Mouse (Mus musculus) megakaryocyte-erythroid progenitor cell, adult 5-6 weeks (primary cell): ENCODE results near the gene Osbpl2. TPM values are rescaled to one million over a fixed set of nuclear protein-coding genes. Genes with fewer than 3 reads are reported as not detected.

Source experiments
- ATAC-seq: replicated peaks from 2 replicates; pipeline ENCODE4 v1.8.0; 2016; ENCODE audit warnings: mild to moderate bottlenecking, inconsistent platforms; ENCODE audit not compliant: severe bottlenecking, poor library complexity, low FRiP score, low TSS enrichment
- total RNA-seq, 2 experiments: library from RNA; stranded (forward) in 1 of 2; stranded (reverse) in 1 of 2; fragments of 200-1000, 215-1000 nt in 1 of 2; fragments of >200 nt in 1 of 2; fragmentation: Nextera tagmentation in 1 of 2; gene quantifications; 2 replicates each; pipeline ENCODE4 v1.2.3; 2014 to 2017

Gene Osbpl2
- total RNA-seq, 2 experiments from 2014 or later, result 25.4 to 35.1 TPM

- no peak for ATAC-seq
Observed at GRCm38 (mm10) chr2:180187362-180187761, 68.3 kb downstream of the Osbpl2 start.

- ATAC-seq, result no peak
Observed at GRCm38 (mm10) chr2:180196610-180197322, 77.7 kb downstream of the Osbpl2 start.

- ATAC-seq, result no peak
Observed at GRCm38 (mm10) chr2:180197323-180198037, 78.4 kb downstream of the Osbpl2 start.

- ATAC-seq, result no peak
Observed at GRCm38 (mm10) chr2:180198782-180199181, 79.7 kb downstream of the Osbpl2 start.

GRCm38 (mm10) chr2:180200681-180201080, 81.6 kb downstream of the Osbpl2 start:
- ATAC-seq, result no peak

GRCm38 (mm10) chr2:180201303-180201702, 82.2 kb downstream of the Osbpl2 start:
- no peak for ATAC-seq

- ATAC-seq, result no peak
Observed at GRCm38 (mm10) chr2:180202263-180202662, 83.2 kb downstream of the Osbpl2 start.

- ATAC-seq, result no peak
Observed at GRCm38 (mm10) chr2:180202805-180203204, 83.7 kb downstream of the Osbpl2 start.

- no peak for ATAC-seq
Observed at GRCm38 (mm10) chr2:180204501-180204900, 85.4 kb downstream of the Osbpl2 start.

GRCm38 (mm10) chr2:180205083-180205955, 86.2 kb downstream of the Osbpl2 start:
- no peak for ATAC-seq

- no peak for ATAC-seq
Observed at GRCm38 (mm10) chr2:180205956-180206280, 86.8 kb downstream of the Osbpl2 start.

- peak; percentile 65; the same call in 1 of the 2 replicates for ATAC-seq
Observed at GRCm38 (mm10) chr2:180207840-180208239, 88.7 kb downstream of the Osbpl2 start.

GRCm38 (mm10) chr2:180208976-180209375, 89.9 kb downstream of the Osbpl2 start:
- no peak for ATAC-seq

- no peak for ATAC-seq
Observed at GRCm38 (mm10) chr2:180212255-180212654, 93.1 kb downstream of the Osbpl2 start.

Other genes starting within 250 kb of the Osbpl2 start
- 22.1 and 31.5 TPM in 2 replicates for gene Taf4, start 142.7 kb upstream of the Osbpl2 start, total RNA-seq (2014; fragmentation: Nextera tagmentation)
- 20.1 and 28.4 TPM in 2 replicates for gene Taf4, start 142.7 kb upstream of the Osbpl2 start, total RNA-seq (2017)
- 14.9 and 28.0 TPM in 2 replicates for gene Lsm14b, start 94.3 kb upstream of the Osbpl2 start, total RNA-seq (2014; fragmentation: Nextera tagmentation)
- gene Lsm14b, start 94.3 kb upstream of the Osbpl2 start, total RNA-seq (2017), result 25.1 and 44.2 TPM in 2 replicates
- 333 and 334 TPM in 2 replicates for gene Psma7, start 76.9 kb upstream of the Osbpl2 start, total RNA-seq (2014; fragmentation: Nextera tagmentation)
- 395 and 441 TPM in 2 replicates for gene Psma7, start 76.9 kb upstream of the Osbpl2 start, total RNA-seq (2017)
- 2.2 and 3.4 TPM in 2 replicates for gene Ss18l1, start 76.8 kb upstream of the Osbpl2 start, total RNA-seq (2014; fragmentation: Nextera tagmentation)
- gene Ss18l1, start 76.8 kb upstream of the Osbpl2 start, total RNA-seq (2017), result 2.3 and 4.0 TPM in 2 replicates
- gene Mtg2, start 48.7 kb upstream of the Osbpl2 start, total RNA-seq (2014; fragmentation: Nextera tagmentation), result 14.0 and 20.9 TPM in 2 replicates
- 14.8 and 16.7 TPM in 2 replicates for gene Mtg2, start 48.7 kb upstream of the Osbpl2 start, total RNA-seq (2017)
- gene Hrh3, start 14.8 kb upstream of the Osbpl2 start, total RNA-seq (2014; fragmentation: Nextera tagmentation), result not detected in 2 replicates
- gene Hrh3, start 14.8 kb upstream of the Osbpl2 start, total RNA-seq (2017), result not detected in 2 replicates
- 143 and 144 TPM in 2 replicates for gene Adrm1, start 52.2 kb downstream of the Osbpl2 start, total RNA-seq (2014; fragmentation: Nextera tagmentation)
- 51.7 and 76.2 TPM in 2 replicates for gene Adrm1, start 52.2 kb downstream of the Osbpl2 start, total RNA-seq (2017)
- 0.04 and 0.25 TPM in 2 replicates for gene Lama5, start 106.6 kb downstream of the Osbpl2 start, total RNA-seq (2014; fragmentation: Nextera tagmentation)
- 0.05 TPM in 1 of 2 replicates, not detected in the other for gene Lama5, start 106.6 kb downstream of the Osbpl2 start, total RNA-seq (2017)
- gene Rps21, start 138.1 kb downstream of the Osbpl2 start, total RNA-seq (2014; fragmentation: Nextera tagmentation), result 3,693 and 4,041 TPM in 2 replicates
- gene Rps21, start 138.1 kb downstream of the Osbpl2 start, total RNA-seq (2017), result 2,831 and 3,324 TPM in 2 replicates
- gene Cables2, start 154.2 kb downstream of the Osbpl2 start, total RNA-seq (2014; fragmentation: Nextera tagmentation), result 13.8 and 14.4 TPM in 2 replicates
- gene Cables2, start 154.2 kb downstream of the Osbpl2 start, total RNA-seq (2017), result 7.4 and 20.8 TPM in 2 replicates
- not detected in 2 replicates for gene Rbbp8nl, start 170.6 kb downstream of the Osbpl2 start, total RNA-seq (2014; fragmentation: Nextera tagmentation)
- not detected in 2 replicates for gene Rbbp8nl, start 170.6 kb downstream of the Osbpl2 start, total RNA-seq (2017)
- not detected in 2 replicates for gene Gata5, start 215.4 kb downstream of the Osbpl2 start, total RNA-seq (2014; fragmentation: Nextera tagmentation)
- not detected in 2 replicates for gene Gata5, start 215.4 kb downstream of the Osbpl2 start, total RNA-seq (2017)